Mouse (Mus musculus) CH12F3 (cell line): ENCODE measurements around the gene Fam171a1.
"Not testable (repeated sequence)": the region's sequence is repeated elsewhere in the genome, so short reads cannot be mapped to it uniquely, and the experiment has no call there.

Source experiments
- in situ Hi-C: fragments of 300-500 bp; cut with MboI; formaldehyde crosslinking; loops from 2 replicates; pipeline ENCODE4 v1.14.3; 2020; ENCODE audit warnings: low sequenced_read_pairs

Gene Fam171a1

DNA sequence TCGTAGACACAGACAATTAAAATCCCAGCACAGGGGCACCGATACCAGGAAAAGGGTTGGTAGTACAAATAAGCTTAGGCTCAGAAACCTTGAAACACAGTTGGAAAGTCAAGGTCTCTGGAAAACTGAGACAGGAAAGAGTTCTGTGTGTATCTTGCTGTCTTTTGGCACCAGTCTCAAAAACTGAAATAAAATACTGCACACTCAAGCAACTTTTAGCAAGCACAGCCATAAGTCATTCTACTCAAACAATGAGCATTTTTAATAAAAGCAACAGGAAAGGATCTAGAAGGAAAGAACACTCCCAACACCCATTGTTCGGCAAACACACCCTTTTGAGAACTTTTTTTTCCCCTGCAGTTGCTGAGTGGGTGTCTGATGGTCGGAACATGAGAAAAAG, at the start of gene Fam171a1:
Gene Fam171a1, plus strand, starts transcription at position 359 of the 400 bp plus-strand sequence.
- in situ Hi-C loops = no loop called here

DNA sequence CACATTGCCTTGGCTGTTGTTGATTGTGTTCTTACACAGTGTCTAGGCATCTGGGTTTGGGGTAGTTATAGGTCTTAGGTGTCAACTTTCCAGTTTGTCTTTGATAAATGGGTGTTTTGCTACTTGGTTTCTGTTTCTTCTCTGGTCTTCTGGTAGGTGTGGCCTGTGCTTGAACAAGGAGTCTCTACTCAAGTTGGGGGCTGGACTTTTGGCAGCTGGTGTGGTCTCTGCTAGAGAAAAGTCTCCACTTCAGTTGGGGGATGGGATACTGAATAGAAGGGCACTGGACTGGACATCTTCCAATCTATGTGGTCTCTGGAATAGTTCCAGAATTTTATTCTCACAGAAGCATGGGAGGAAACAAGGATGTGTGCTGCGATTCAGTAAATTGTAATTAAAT, 44.9 kb upstream of the Fam171a1 start:
- in situ Hi-C loops = no loop called here

DNA sequence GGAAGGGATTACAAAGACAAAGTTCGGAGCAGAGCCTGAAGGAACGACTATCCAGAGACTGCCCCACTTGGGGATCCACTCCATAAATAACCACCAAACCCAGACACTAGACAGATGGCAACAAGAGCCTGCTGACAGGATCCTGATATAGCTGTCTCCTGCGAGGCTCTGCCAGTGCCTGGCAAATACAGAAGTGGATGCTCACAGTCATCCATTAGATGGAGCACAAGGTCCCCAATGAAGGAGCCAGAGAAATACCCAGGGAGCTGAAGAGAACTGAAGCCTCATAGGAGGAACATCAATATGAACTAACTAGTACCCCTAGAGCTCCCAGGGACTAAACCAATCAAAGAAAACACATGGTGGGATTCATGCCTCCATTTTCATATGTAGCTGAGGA, 25.7 kb upstream of the Fam171a1 start:
- in situ Hi-C loops = not testable (repeated sequence)

DNA sequence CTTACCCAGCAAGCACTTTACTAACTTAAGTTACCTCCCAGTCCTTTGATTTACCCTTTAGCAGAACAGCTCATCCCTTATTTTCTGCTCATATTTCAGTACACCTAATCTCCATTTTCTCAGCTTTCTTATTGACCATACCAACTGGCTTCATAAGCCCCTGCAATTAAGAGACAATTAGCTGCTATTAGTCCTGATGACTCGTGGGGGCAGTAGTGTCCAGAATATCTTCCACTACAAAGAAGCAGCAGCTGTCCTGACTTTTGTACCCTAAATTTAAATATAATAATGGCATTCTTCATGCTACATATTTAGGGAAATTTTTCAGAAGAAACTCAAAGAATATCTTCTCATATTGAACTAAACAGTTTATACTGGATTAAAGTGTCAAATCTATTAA, 24.8 kb upstream of the Fam171a1 start:
- in situ Hi-C loops = no loop called here

DNA sequence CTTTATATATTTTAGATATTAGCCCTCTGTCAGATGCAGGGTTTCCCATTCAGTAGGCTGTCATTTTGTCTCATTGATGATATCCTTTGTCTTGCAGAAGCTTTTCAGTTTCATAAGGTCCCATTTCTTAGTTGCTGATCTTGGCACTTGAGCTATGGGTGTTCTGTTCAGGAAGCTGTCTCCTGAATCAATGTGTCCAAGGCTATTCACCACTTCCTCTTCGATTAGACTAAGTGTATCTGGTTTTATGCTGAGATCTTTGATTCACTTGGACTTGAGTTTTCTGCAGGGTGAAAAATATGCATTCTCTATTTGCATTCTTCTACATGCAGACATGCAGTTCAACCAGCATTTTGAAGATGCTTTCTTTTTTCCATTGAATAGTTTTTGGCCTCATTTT, 17.9 kb upstream of the Fam171a1 start:
- in situ Hi-C loops = no loop called here

DNA sequence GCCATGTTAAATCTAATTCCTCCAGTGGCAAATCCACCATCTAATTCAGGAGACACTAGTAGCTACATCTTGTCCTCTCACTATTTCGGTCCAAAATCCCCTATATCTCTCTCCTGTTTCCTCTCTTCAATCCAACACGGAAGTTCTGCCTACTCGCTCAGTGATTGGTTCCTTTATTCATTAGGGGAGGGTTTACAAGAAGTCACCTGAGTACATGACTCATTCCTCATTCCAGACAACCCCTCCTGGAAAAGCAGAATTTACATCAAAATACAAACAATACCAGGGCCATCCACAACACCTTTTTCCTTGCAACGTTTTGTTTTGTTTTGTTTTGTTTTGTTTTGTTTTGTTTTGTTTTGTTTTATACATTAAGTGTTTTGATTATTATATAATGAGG, 14.1 kb upstream of the Fam171a1 start:
- in situ Hi-C loops = no loop called here

DNA sequence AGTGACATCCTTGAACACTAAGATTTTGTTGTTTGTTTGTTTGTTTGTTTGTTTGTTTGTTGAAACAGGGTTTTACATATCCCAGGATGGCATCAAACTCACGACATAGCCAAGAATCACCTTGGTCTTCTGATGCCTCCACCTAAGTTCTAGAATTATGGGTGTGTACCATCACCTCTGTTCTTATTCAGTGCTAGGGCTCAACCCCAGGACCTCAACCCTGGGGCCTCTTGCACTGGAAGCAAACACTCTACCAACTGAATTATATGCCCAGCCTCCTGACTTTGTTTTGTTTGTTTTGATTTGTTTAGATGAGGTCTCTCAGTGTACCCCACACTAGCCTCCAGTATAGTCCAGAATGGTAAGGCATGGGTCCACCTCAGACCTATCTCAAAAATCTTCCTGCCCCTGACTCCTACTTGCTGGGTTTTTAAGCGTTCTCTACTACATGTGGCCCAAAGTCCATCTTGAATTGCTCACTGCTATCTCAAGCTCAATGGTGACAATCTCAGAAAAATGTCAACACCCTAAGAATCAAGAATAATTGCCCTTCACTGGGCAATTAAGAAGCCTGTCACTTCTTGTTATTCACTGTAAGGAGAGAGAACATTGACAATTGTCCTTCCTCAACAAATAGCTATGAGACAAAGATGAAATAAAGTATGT, 12.6 kb upstream of the Fam171a1 start:
- in situ Hi-C loops = no loop called here

DNA sequence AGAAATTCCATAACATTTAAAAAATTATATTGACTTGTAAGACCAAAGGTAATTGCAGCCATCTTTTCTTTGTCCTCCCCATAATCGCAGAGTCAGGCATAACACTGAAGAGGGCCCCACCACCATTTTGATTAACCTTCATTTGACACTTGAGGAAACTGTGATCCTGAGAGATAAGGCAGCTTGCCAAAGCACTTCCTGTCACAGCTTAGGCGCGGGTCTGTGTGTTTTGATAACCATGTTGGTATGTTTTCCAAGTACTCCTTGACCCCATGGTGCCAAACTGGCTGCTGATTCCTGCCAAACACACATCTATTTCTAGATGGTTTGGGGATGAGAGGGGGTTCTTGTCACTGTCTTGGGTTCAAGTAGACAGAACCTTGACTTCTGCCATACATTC, 11.7 kb upstream of the Fam171a1 start:
- in situ Hi-C loops = no loop called here

DNA sequence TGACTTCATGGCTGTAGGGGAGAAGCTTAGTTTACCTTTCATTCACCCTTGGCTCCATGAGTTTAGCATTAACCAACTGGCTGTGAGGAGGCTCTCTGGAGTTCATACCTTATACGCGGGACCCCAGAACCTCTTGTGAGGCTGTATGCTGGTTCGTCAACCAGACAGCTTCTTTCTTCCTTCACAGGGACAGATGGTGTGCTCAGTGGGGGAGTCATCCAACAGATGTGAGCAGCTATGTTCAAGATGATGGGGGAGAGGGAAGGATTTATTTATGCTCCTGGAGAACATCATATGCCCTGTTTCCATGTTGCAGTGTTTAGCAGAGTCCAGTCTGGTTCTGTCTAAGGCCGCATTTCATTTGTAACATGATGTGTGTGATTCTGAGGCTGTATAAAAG, 6.6 kb upstream of the Fam171a1 start:
- in situ Hi-C loops = no loop called here

DNA sequence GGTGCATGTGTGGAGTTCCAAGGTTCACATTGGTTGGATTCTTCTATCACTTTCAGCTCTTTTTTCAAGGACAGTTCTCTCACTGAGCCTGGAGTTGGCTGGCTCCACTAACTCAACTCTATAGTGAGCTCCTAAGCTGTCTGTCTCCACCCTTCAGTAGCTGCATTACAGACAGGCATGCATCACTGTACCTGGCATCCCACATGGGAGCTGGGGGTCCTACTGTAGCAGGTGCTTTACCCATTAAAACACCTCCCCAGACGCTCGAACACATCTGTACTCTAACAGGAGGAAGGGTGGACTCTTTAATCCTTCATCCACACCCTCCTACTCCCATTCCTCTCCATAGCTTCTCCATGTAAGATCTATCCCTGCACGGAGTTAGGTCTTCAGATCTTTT, 5.6 kb upstream of the Fam171a1 start:
- in situ Hi-C loops = no loop called here

DNA sequence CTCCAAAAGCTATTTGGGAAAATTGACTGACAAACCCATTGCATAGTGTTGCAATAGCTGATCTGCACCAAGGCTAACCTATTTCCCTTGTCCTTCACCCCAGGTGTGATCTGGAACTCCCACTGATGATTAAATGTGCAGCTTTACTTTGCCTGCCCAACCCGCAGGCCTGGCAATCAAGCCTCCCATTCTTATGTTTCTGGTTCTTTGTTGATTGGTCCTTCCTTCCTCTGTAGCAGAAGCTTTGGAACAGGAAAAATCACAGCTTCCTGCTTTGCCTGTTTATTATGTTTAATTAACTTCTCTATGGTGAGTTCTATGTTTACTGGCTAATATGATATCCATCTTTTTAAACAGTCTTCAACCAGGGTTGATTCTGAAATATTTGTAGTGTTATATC, 5.2 kb upstream of the Fam171a1 start:
- in situ Hi-C loops = no loop called here

DNA sequence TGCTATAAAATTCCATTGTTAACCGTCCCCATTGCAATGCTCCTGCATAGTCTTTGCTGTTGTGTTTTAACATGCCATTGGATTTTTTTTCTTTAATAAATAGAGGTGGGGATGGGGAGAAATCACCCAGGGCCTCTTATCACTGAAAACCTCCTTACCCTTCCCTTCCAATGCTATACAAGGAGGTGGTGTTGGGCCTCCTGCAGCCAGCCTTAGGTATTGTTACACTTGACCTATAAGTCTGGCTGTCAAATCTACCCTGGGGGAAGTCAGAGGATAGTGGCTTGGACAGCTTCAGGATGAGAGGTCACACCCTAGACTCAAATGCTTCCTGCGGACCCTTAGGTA, 3.8 kb downstream of the Fam171a1 start:
- in situ Hi-C loops = no loop called here

DNA sequence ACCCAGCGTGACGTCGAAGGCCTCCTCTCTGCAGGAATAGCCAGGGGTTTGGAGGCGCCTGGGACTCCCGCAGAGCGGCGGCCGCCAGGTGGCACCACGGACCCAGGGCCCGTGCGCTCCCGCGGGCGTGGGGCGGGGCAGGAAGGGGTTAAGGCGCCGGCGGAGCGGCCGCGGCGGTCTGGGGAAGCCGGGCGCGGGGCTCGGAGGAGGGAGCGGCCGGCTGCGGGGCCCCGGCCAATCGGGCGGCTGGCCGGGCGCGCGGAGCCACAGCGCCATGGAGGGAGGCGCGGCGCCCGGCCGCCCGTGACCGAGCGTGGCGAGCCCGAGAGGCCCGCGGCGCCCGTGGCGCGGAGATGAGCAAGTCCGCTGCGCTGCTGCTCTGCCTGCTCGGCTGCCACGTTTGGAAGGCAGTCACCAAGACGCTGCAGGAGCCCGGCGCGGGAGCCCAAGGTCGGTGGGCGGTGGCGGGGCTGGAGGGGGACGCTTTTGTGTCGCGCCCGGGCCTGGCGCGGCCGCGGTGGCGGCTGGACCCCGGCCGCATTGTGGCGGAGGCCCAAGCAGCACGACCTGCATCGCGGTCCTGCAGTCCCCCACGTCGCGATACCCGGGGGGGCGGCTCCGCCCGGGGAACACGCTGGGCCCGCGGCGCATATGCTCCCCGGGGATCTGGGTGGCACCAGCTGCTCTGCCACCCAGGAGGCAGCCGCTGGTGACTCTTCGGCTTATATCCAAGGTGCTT, 4.3 kb downstream of the Fam171a1 start:
- in situ Hi-C loops = no loop called here

DNA sequence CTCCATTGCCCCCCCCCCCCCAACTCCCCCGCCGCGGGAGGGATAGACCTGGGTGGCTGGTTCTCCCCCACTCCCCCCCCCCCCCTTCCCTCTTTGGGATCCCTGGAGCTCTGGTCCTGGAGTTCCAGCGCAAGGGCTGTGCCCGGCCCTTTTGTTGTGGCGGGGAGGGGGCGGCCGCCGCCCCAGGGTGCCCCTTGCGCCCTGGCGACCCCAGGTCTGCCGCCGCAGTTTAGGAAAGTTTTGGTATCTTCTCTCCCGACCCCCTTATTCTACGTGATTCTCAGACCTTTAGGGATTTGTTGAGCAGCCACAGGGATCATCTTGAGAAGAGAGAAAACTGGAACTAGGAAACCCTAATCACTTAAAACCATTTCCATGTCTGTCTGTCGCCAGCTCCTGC, 4.9 kb downstream of the Fam171a1 start:
- in situ Hi-C loops = no loop called here

DNA sequence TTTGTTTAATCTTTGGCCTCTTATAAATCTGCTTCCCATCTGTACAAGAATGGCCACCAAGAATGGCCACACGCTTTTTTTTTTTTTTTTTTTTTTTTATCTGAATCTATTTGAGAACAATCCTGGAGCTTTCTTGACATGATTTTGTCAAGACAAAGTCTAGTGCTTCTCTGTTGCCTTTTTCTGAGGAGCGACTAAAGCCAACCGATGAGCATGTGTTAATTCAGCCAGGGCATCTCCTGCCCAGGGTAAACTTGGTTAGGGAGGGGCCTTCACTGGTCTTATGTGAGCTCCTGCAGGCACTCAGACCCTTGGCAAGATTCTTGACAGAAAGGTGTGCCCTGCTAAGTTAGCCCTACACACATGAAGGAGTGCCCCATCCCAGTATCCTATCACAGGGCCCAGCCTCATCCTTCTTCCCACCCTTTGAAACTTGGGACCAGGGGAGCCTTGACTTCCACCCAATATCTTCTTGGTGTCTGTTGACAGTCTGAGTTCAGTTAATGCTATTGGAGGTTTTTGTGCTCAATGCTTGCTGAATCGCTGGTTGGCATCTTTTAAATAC, 5.4 kb downstream of the Fam171a1 start:
- in situ Hi-C loops = no loop called here

DNA sequence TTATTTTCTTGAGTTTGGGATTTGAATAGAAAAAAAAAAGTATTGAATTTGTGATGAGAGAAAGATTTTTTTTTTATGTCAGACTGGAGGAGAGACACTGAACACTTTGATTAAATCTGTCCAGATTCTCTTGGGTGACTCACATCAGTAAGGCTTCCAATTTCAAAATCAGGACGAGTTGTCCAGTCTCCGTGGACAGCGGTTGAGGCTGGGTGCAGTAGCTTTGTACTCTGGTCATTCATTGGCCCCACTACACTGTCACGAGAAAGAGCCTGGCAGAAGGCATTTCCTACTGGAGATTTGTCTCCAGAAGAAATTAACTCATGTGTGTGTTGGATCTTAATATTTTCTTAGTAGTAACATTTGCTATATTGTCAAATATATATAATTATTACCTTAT, 8.5 kb downstream of the Fam171a1 start:
- in situ Hi-C loops = no loop called here

DNA sequence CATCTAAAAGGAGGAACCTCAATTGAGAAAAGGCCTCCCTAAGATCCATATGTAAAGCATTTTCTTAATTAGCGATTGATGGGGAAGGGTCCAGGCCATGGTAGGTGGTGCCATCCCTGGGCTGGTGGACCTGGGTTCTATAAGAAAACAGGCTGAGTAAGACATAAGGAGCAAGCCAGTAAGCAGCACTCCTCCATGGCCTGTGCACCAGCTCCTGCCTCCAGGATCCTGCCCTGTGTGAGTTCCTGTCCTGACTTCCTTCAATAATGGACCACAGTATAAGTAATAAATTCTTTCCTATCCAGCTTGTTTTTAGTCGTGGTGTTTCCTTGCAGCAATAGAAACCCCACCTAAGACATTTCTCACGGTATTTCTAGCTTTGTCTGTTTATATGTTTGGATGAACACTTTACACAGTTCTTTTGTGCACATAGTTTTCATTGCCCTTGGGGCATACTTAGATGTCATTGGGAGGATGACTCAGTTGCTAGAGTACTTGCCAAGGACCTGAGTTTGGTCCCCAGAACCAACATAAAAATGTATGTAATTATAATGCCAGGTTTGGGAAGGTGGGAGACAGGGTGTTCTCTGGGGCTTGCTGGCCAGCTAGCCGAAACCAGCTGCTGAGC, 13.3 kb downstream of the Fam171a1 start:
- in situ Hi-C loops = no loop called here

DNA sequence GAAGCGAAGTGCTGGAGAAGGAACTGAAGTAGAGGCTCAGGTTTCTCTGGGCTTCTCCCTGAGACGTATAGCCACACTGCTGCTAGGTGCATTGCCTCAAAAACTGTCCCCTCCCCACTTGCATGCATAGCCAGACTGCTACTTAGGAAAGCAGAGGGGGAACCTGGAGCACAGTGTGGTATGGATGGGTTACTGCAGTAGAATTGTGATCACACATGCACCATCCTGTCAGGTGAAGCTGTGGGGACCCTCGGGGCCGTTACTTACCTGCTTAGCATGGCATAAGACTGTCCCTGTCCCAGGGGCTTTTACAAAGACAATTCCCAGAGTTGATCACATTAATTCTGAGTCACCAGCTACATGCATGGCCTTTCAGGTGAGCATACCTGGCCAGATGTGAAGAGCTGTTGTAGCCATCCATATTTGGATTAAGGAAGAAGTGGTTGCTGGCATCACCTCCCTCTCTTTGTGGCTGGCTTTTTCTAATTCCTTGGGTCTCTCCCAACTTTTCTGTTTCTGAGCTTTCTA, 14.4 kb downstream of the Fam171a1 start:
- in situ Hi-C loops = no loop called here

DNA sequence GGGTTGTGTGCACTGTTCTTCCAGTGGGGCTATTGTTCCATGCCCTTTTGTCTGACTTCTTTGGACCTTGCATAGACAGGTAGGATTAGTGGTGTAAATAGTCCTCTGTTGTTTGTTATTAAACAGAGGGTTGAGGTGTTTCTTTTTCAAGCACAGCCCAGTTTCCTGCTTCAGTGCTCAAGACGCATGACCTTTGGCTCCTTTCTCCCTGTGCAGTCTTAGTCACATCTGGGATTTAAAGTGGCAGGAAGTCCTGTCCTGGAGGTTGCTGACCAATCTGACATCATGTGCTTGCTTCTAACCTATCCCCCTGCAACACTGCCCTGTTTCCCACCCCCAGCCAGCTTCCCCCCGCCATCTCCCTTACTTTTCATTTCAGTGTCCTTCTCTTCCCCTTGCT, 14.9 kb downstream of the Fam171a1 start:
- in situ Hi-C loops = no loop called here

DNA sequence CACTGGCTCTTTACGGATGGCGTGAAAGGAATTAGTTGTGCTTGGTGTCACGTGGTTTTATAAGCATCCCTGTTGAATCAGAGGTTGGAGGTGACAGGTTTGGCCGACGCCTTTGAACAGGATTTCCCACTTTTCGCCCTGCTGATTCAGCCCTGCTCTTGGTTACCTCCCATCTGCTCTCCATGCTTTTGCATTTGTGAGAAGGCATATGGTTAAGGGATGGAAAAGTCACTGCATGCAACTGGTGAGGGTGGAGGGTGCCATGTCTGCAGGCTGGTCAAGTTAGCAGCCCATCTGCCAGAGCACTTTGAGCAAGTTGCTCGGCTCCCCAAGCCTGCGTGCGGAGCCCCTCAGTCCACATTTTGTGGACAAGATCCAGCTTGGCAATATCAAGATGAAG, 18.4 kb downstream of the Fam171a1 start:
- in situ Hi-C loops = no loop called here

DNA sequence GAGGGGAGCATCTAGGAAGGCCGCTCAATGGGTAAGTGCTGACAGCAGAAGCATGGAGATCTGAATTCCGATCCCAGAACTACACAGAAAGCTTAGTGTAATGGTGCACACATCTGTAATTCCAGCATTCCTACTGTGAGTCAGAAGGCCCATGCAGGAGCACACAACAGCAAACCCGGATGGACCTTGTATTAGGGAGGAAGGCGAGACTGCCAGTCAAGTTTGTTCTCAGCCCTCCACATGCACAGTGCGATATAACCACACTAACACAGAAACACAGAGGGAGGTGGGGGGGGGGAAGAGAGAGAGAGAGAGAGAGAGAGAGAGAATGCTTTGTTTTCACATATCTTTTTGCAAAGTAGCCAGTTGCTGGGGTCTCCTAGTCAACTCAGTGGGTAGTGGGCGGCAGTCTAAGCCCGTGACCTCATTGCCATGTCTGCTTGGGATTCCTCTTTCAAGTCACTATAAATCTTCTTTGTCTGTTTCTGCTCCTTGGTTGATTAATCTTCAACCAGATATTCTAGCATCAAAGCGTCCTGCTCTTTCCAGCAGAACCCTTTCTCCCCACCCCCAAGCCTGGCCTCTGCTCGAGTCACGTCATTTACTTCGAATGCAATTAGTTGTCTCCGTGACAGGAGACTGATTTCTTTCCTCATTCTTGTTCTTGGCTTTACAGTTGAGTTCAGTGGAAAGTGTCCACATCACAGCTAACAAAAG, 20.7 kb downstream of the Fam171a1 start:
- in situ Hi-C loops = no loop called here
